Mouse (Mus musculus) heart, adult 2 months (tissue): ENCODE results near the gene Mvb12b.

ENCODE experiments used
- CTCF ChIP-seq: fragments of 200-600 bp; IDR thresholded peaks from 2 replicates; pipeline ENCODE4 v1.8.1; 2022; ENCODE audit warnings: antibody characterized with exemption, mild to moderate bottlenecking, moderate library complexity
- EP300 ChIP-seq: fragments of 200-500 bp; IDR thresholded peaks from 2 replicates; pipeline ENCODE4 v1.6.1; 2011; ENCODE audit warnings: low read depth, low read length, control low read depth; ENCODE audit not compliant: insufficient read depth
- POLR2A ChIP-seq: fragments of 200-500 bp; IDR thresholded peaks from 2 replicates; pipeline ENCODE4 v1.6.1; 2011; ENCODE audit warnings: mild to moderate bottlenecking, low read depth, low read length, control low read depth; ENCODE audit not compliant: insufficient read depth

DNA sequence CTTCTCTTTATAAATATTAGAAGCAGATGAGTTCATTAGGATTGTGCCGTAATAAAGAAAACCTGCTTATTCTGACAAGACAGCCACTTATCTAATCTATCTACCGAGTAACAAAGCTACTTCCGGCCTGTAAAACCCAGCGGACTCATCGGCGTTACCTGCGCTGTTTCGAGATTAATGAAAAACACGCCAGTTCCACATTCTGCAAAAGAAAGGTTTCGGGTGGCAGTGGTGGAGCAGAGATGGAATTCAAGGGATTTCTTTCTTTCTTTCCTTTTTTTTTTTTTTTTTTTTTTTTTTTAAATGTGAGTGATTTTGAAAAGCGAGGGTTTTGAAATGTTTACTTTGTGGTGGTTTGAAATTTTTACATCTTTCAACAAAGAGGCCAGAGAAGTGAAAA, 170.4 kb downstream of the Mvb12b start:
- TF ChIP-seq CTCF (no peak), POLR2A (no peak), EP300 (no peak)
